Mouse (Mus musculus): ENCODE measurements at regions not wholly inside any gene's neighbourhood (a gene's known extent, or its start where the extent isn't known, plus 50 kb on each side); places are given as distances from the start of the nearest gene placed in this dataset.

DNA sequence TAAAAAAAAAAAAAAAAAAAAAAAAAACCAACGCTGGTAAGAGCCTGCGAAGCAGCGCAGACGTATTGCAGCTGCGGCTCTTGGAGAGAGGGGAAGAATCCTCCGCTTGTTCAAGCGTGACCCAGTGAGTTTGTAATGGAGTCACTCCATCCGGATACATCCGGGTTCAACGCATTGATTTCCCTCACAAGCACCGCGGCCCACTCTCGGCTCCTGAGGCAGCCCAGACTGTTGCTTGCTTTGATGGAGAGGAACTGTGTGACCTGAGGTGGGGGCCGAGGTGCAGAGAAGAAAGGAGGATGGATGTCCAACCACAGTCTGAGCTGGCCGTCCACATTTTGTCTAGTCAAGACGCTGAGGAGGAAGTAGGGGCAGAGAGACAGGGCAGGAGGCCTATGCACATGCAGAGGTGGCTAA is 68.0 kb upstream of the Arhgap5 start:
- no peak for TF ChIP-seq CTCF (IDR thresholded peaks at IDR 0.05; ENCODE audit: borderline replicate concordance, insufficient read depth, low read length)
- TF ChIP-seq POLR2A (IDR thresholded peaks at IDR 0.05; ENCODE audit: low read depth, low read length): no peak

All from embryonic fibroblast, embryonic 13.5 days (primary cell).